ENCODE assay signal across 8 mouse cellular contexts in the genomic region with DNA sequence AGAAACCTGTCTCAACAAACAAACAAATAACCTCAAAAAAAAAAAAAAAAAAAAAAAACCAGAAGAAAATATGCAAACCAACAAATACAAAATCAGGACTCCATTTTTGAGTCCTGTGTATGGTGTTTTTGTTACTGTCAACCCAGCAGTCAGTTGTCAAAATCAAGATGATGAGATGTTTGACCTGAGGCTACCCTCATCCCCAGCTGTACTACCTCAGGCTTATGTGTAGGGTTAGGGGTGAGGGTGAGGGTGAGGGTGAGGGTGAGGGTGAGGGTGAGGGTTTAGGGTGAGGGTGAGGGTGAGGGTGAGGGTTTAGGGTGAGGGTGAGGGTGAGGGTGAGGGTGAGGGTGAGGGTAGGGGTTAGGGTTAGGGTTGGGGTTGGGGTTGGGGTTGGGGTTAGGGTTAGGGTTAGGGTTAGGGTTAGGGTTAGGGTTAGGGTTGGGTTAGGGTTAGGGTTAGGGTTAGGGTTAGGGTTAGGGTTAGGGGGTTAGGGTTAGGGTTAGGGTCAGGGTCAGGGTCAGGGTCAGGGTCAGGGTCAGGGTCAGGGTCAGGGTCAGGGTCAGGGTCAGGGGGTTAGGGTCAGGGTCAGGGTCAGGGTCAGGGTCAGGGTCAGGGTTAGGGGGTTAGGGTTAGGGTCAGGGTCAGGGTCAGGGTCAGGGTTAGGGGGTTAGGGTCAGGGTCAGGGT.
DNase-seq lines count a peak whose midpoint lies in the region; ATAC-seq lines count a peak whose summit lies in the region.
"Not testable (repeated sequence)": the region's sequence is repeated elsewhere in the genome, so short reads cannot be mapped to it uniquely, and the experiment has no call there.

No protein-coding gene starts in this region.

- not testable (repeated sequence) for H3K27me3 ChIP-seq in midbrain, embryonic 14.5 days (ENCODE audit: control insufficient read depth, insufficient read depth, low read length)

- intact Hi-C loops in gastrocnemius, postnatal 14 days (cut with DNase I; ENCODE audit: low total_unique reads), result not testable (repeated sequence)

- H3K36me3 ChIP-seq in midbrain, embryonic 14.5 days (ENCODE audit: control insufficient read depth, insufficient read depth, low read length), result not testable (repeated sequence)

- not testable (repeated sequence) for H3K4me1 ChIP-seq in midbrain, embryonic 14.5 days (ENCODE audit: control insufficient read depth, insufficient read depth, low read length)

- not testable (repeated sequence) for H3K27ac ChIP-seq in midbrain, embryonic 14.5 days (replicated peaks; ENCODE audit: low read depth, low read length)

- ATAC-seq in midbrain, embryonic 14.5 days (ENCODE audit: low FRiP score, low TSS enrichment), result not testable (repeated sequence)

- H3K4me2 ChIP-seq in midbrain, embryonic 14.5 days (ENCODE audit: low read length), result not testable (repeated sequence)

- DNase-seq in MN1 (ENCODE audit: low spot score), result peak; percentile 47
- peak; percentile 22 to 69 for DNase-seq in adrenal gland, postnatal 4 days (ENCODE audit: low spot score in 2 of 2)
- DNase-seq in cerebellum, postnatal 14 days, result peak; percentile 32 to 59
- peak; percentile 27 for DNase-seq in gastrocnemius, postnatal 14 days
- peak; percentile 12 to 62 for DNase-seq in kidney, postnatal 25 days
- DNase-seq in midbrain, embryonic 14.5 days, result peak; percentile 1
- peak; percentile 83 for DNase-seq in testis, postnatal 10 days (ENCODE audit: low spot score)
- DNase-seq in urinary bladder, postnatal 10 days (ENCODE audit: low spot score), result peak; percentile 48

- not testable (repeated sequence) for H3K9me3 ChIP-seq in midbrain, embryonic 14.5 days (ENCODE audit: control insufficient read depth, low read length)

- not testable (repeated sequence) for H3K9ac ChIP-seq in midbrain, embryonic 14.5 days (replicated peaks; ENCODE audit: low read length)

- not testable (repeated sequence) for H3K4me3 ChIP-seq in midbrain, embryonic 14.5 days (replicated peaks; ENCODE audit: low read depth, low read length)

Comparison
In these comparisons a context has a peak if more than half of its experiments do, and no peak if none do; other contexts are left out.
1. DNase-seq: peak in every context shown above with its lines; median percentile 83 in testis, postnatal 10 days; 48 in urinary bladder, postnatal 10 days; 47 in MN1; 46 in adrenal gland, postnatal 4 days; 46 in cerebellum, postnatal 14 days; 37 in kidney, postnatal 25 days; 27 in gastrocnemius, postnatal 14 days; 1 in midbrain, embryonic 14.5 days.